Comparison of ENCODE assay signal across 12 mouse cellular contexts in the genomic region with DNA sequence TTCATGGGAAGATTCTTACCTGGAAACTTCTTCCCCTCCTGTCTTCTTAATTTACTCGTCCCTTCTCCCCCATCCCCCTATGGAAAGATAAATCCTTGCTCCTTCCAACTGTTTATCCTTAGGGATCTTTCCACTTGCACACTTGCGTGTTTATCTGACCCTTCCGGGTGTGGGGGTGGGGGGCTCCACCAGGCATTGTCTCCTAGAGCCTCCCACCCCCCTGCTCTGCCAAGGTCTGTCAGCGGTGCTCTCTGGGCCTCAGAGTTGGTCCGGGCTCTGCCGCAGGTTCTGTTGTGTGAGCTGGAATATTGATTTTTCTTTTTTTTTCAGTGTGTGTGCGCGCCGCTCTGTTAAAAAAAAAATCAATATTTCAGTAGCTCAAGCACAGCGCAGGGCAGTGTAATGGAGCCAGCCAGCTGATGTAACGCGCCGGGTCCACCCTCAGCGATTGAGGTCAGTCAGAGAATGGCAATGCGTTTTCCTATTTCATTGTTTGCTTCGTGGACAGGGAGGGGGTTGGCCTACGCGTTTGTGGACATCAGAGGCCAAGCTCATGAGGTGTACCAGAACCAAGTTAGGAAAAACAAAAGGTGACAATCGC.
A peak's percentile ranks its signal among the peaks of the same experiment; 100 is the strongest.
DNase-seq lines count a peak whose midpoint lies in the region; ATAC-seq and TF ChIP-seq lines count a peak whose summit lies in the region.
"Had no signal": no experiment of that assay in that cellular context is flagged by ENCODE, and none has a peak within 500 bp of the region (broad histone marks: within the 10 kb centered on the region; RNA-seq: fewer than 3 reads in every experiment).

No protein-coding gene starts in this region.

- no peaks in the 10 kb centered on the region for H3K36me3 ChIP-seq in intestine, embryonic 16.5 days (ENCODE audit: control insufficient read depth, insufficient read depth, low read length)
- H3K36me3 ChIP-seq in midbrain, embryonic 12.5 days: no peaks in the 10 kb centered on the region
- no peaks in the 10 kb centered on the region for H3K36me3 ChIP-seq in stomach, postnatal 0 days (ENCODE audit: control insufficient read depth, insufficient read depth, low read length)

- H3K9ac ChIP-seq in intestine, embryonic 16.5 days (ENCODE audit: low read depth, low read length): 0 out of 2 replicates have a peak overlapping the region, but pooled peaks have one; percentile 11
- no peak overlapping the region for H3K9ac ChIP-seq in midbrain, embryonic 12.5 days (replicated peaks)
- no peak overlapping the region for H3K9ac ChIP-seq in stomach, postnatal 0 days (ENCODE audit: low read length)

- TF ChIP-seq CTCF in stomach, postnatal 0 days (IDR thresholded peaks at IDR 0.05; ENCODE audit: low read depth): no peak

- peak overlapping the region; percentile 14 for H3K4me3 ChIP-seq in intestine, embryonic 16.5 days (ENCODE audit: low read length)
- H3K4me3 ChIP-seq in midbrain, embryonic 12.5 days: no peak overlapping the region
- no peak overlapping the region for H3K4me3 ChIP-seq in stomach, postnatal 0 days (ENCODE audit: low read depth, low read length)

- H3K4me1 ChIP-seq in intestine, embryonic 16.5 days (ENCODE audit: control insufficient read depth, insufficient read depth, low read length): peaks cover 6% of the 10 kb centered on the region; the same call in 1 of the 2 replicates
- peaks cover 13% of the 10 kb centered on the region for H3K4me1 ChIP-seq in midbrain, embryonic 12.5 days
- H3K4me1 ChIP-seq in stomach, postnatal 0 days (replicated peaks; ENCODE audit: control insufficient read depth, insufficient read depth): no peaks in the 10 kb centered on the region

- no peak for TF ChIP-seq EP300 in stomach, postnatal 0 days (optimal IDR thresholded peaks at IDR 0.05)

- H3K9me3 ChIP-seq in intestine, embryonic 16.5 days (ENCODE audit: control insufficient read depth, low read length): no peaks in the 10 kb centered on the region
- no peaks in the 10 kb centered on the region for H3K9me3 ChIP-seq in midbrain, embryonic 12.5 days
- H3K9me3 ChIP-seq in stomach, postnatal 0 days (ENCODE audit: control insufficient read depth, low read length): no peaks in the 10 kb centered on the region

- no peak for ATAC-seq in intestine, embryonic 16.5 days
- ATAC-seq in midbrain, embryonic 12.5 days (ENCODE audit: low FRiP score, low read depth): no peak
- ATAC-seq in stomach, postnatal 0 days (ENCODE audit: low FRiP score, low TSS enrichment): no peak
- ATAC-seq: CD4-positive, CD25-positive, alpha-beta regulatory T cell, adult 4 months had no signal

- 54% methylated on average over 19 of the region's 19 CpGs for WGBS in intestine, embryonic 16.5 days
- WGBS in midbrain, embryonic 12.5 days: 79% methylated on average over 19 of the region's 19 CpGs
- 51% methylated on average over 19 of the region's 19 CpGs for WGBS in stomach, postnatal 0 days

- peak overlapping the region; percentile 37; the same call in 1 of the 2 replicates for H3K4me2 ChIP-seq in intestine, embryonic 16.5 days (ENCODE audit: low read depth, low read length)
- no peak overlapping the region for H3K4me2 ChIP-seq in midbrain, embryonic 12.5 days (replicated peaks)
- H3K4me2 ChIP-seq in stomach, postnatal 0 days (replicated peaks; ENCODE audit: low read depth): no peak overlapping the region

- peak; percentile 35 to 63 for DNase-seq in lung, postnatal 4 days
- DNase-seq in lung, adult 18-20 months: no peak
- DNase-seq in stomach, postnatal 0 days (ENCODE audit: low spot score): peak; percentile 44
- DNase-seq in left cerebral cortex, adult 11 months (ENCODE audit: low spot score): no peak
- no peak for DNase-seq in left cerebral cortex, postnatal 10 days (ENCODE audit: extremely low spot score in 1 of 2, low spot score in 2 of 2)
- DNase-seq: cerebellum, postnatal 10 days; gastrocnemius, postnatal 10 days; kidney, postnatal 10 days; spleen, adult 18-20 months had no signal

- H3K27me3 ChIP-seq in intestine, embryonic 16.5 days (replicated peaks; ENCODE audit: control insufficient read depth, insufficient read depth, low read length): no peaks in the 10 kb centered on the region
- H3K27me3 ChIP-seq in midbrain, embryonic 12.5 days: peaks cover 27% of the 10 kb centered on the region
- no peaks in the 10 kb centered on the region for H3K27me3 ChIP-seq in stomach, postnatal 0 days (ENCODE audit: control insufficient read depth, insufficient read depth, low read length)

- no peak overlapping the region; the same call in 1 of the 2 replicates for H3K27ac ChIP-seq in intestine, embryonic 16.5 days (ENCODE audit: low read length)
- peak overlapping the region; percentile 60 for H3K27ac ChIP-seq in midbrain, embryonic 12.5 days (replicated peaks)
- H3K27ac ChIP-seq in stomach, postnatal 0 days (replicated peaks): no peak overlapping the region

- intact Hi-C loops in left cerebral cortex, postnatal 10 days (cut with DNase I): no loop called here

Comparison
In these comparisons a context has a peak if more than half of its experiments do, and no peak if none do; other contexts are left out.
1. DNase-seq: peak in lung, postnatal 4 days (2 of 2) and stomach, postnatal 0 days (single experiment); none in lung, adult 18-20 months (0 of 2), left cerebral cortex, adult 11 months (single experiment) and left cerebral cortex, postnatal 10 days (0 of 2).